Mouse (Mus musculus) spleen, adult 2 months (tissue): ENCODE measurements around the gene Tmem51. TPM values are rescaled to one million over a fixed set of nuclear protein-coding genes. Genes with fewer than 3 reads are reported as not detected.

Experiments used
- DNase-seq, 2 experiments: peaks; one replicate each; pipeline versions ENCODE4 v3.0.0 to v3.0.0-alpha.2; 2012 to 2021; ENCODE audit warnings: low spot score in 2 of 2, low read depth in 1 of 2
- H3K27ac ChIP-seq: fragments of 200-500 bp; 2 replicates; pipeline ENCODE4 v1.5.1; 2012; ENCODE audit warnings: low read length, inconsistent platforms; ENCODE audit not compliant: insufficient read depth
- H3K27me3 ChIP-seq: fragments of 200-500 bp; 2 replicates; pipeline ENCODE4 v1.6.1; 2012; ENCODE audit warnings: mild to moderate bottlenecking, moderate library complexity, low read length, inconsistent platforms; ENCODE audit not compliant: control insufficient read depth, insufficient read depth
- H3K36me3 ChIP-seq: fragments of 200-500 bp; 2 replicates; pipeline ENCODE4 v1.6.1; 2012; ENCODE audit warnings: mild to moderate bottlenecking, low read length, inconsistent platforms; ENCODE audit not compliant: control insufficient read depth, insufficient read depth
- H3K4me1 ChIP-seq: fragments of 200-500 bp; 2 replicates; pipeline ENCODE4 v1.6.1; 2011; ENCODE audit warnings: inconsistent platforms; ENCODE audit not compliant: control insufficient read depth, insufficient read depth, insufficient read length
- H3K4me3 ChIP-seq: fragments of 200-500 bp; 2 replicates; pipeline ENCODE4 v1.5.1; 2011; ENCODE audit warnings: mild to moderate bottlenecking, inconsistent platforms; ENCODE audit not compliant: insufficient read depth, insufficient read length; ENCODE audit errors: extremely low read depth
- CTCF ChIP-seq: fragments of 200-500 bp; IDR thresholded peaks from 2 replicates; pipeline ENCODE4 v1.5.1; 2011; ENCODE audit warnings: mild to moderate bottlenecking, inconsistent platforms; ENCODE audit not compliant: insufficient read depth, insufficient read length, insufficient replicate concordance; ENCODE audit errors: extremely low read depth
- POLR2A ChIP-seq: fragments of 200-500 bp; IDR thresholded peaks from 2 replicates; pipeline ENCODE4 v1.6.1; 2011; ENCODE audit warnings: low read depth, low read length, inconsistent platforms
- WGBS: fragments of 180-500 bp; shearing (Covaris S2); methylation state at CpG from one replicate; pipeline ENCODE4 v1.1.7; 2018; 5-methylcytosine and 5-hydroxymethylcytosine counted together
- polyA plus RNA-seq: library from polyadenylated mRNA; depleted of rRNA; stranded (reverse); fragments of >200 nt; gene quantifications from 2 replicates; pipeline ENCODE4 v1.2.3, GENCODE M21; 2012

The Tmem51 gene
- polyA plus RNA-seq, 1 experiment, result 21.0 TPM

GRCm38 (mm10) chr4:142082703-142083102 is 1.4 kb downstream of the Tmem51 start:
- WGBS, result 80% methylated on average over 4 of the region's 4 CpGs
- Histone ChIP-seq H3K4me1 (peaks cover under 1% of the 10 kb centered on the region), H3K36me3 (no peaks in the 10 kb centered on the region), H3K27me3 (peaks cover 4% of the 10 kb centered on the region; the same call in 1 of the 2 replicates), H3K4me3 (no peak overlapping the region; the same call in 1 of the 2 replicates), H3K27ac (0 out of 2 replicates have a peak overlapping the region, but pooled peaks have one; percentile 19)
- DNase-seq, result no peak
- TF ChIP-seq POLR2A (no peak), CTCF (no peak)

DNA sequence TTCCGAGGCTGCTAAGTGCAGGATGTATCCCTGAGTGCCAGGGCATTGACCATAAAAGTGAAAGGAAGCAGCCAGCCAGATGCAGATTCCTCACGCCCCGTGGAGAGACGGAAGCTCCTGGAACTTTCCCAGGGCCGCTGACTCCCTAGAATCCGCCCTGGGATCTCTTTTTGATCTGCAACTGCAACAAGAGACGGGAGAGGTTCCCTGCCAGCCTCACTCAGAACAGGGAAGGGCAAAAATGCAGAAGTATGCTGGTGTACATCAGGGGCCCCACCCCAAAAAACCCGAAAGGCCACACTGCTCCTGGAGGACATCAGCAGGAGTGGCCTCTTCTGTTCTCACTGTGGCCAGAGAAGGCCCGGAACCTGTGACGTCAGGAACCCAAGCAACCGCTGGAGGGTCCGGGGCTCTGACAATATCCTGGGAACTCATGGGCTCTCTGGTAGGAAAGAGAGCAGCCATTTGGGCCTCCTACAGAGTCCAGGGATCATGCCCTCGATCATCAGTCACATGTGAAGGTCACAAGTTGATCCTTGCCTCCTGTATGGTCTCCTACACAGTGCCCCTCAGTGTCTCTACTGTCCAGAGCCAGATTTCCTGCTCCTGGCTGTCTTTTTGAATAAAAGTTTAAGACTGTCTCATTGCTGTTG is 2.3 kb downstream of the Tmem51 start:
- no peak for DNase-seq
- TF ChIP-seq POLR2A, result no peak
- no peak for TF ChIP-seq CTCF
- peak overlapping the region; percentile 57 for H3K27ac ChIP-seq
- H3K27me3 ChIP-seq, result peaks cover 4% of the 10 kb centered on the region; the same call in 1 of the 2 replicates
- H3K4me1 ChIP-seq, result peaks cover 8% of the 10 kb centered on the region
- H3K4me3 ChIP-seq, result peak overlapping the region; percentile 4
- WGBS, result 38% methylated on average over 13 of the region's 13 CpGs
- no peaks in the 10 kb centered on the region for H3K36me3 ChIP-seq

DNA sequence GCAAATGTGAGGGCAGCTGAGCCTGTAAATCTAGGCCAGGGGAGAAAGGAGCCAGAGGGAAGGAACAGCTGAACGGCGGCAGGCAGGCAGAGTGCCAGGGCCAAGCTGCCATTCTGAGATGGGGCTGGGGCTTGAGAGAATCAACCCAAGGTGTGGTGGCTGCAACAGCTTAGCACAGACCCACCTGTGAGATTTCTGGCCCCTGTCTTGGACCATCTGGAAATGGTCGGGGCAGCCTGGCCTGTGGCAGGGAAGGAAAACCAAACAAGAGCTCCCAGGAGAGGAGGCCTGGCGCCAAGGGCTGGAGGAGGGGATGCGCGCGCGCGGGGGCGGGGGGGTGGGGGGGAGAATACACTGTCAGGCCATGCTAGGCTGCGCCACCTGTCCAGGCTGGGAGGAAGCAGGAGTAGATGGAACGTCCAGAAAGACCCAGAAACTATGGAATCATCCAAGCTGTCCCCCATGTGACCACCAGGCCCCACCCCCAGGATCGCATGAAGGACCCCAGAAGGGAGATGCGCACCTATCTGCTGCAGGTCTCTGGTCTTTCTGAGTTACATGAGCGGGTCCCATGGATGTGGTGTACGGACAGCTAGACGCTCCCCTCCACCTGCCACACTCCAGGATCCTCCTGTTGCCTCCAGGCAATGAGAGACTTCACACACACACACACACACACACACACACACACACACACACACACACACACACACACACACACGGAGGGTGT is 3.0 kb downstream of the Tmem51 start:
- peaks cover 13% of the 10 kb centered on the region for H3K4me1 ChIP-seq
- no peak for DNase-seq
- 69% methylated on average over 18 of the region's 18 CpGs for WGBS
- peaks cover 4% of the 10 kb centered on the region; the same call in 1 of the 2 replicates for H3K27me3 ChIP-seq
- peak overlapping the region; percentile 4; the same call in 1 of the 2 replicates for H3K4me3 ChIP-seq
- H3K36me3 ChIP-seq, result no peaks in the 10 kb centered on the region
- peak overlapping the region; percentile 57 for H3K27ac ChIP-seq
- TF ChIP-seq CTCF (no peak), POLR2A (no peak)

- TF ChIP-seq CTCF (no peak), POLR2A (no peak)
- H3K36me3 ChIP-seq, result no peaks in the 10 kb centered on the region
- DNase-seq, result no peak
- 0 out of 2 replicates have a peak overlapping the region, but pooled peaks have one; percentile 28 for H3K27ac ChIP-seq
- no peak overlapping the region for H3K4me3 ChIP-seq
- H3K4me1 ChIP-seq, result peaks cover 13% of the 10 kb centered on the region
- 79% methylated on average over 4 of the region's 4 CpGs for WGBS
- peaks cover 4% of the 10 kb centered on the region; the same call in 1 of the 2 replicates for H3K27me3 ChIP-seq
Observed at GRCm38 (mm10) chr4:142080487-142080767, 3.7 kb downstream of the Tmem51 start.

GRCm38 (mm10) chr4:142079629-142080486 is 4.2 kb downstream of the Tmem51 start:
- H3K27ac ChIP-seq, result peak overlapping the region; percentile 2; the same call in 1 of the 2 replicates
- H3K27me3 ChIP-seq, result peaks cover 3% of the 10 kb centered on the region; the same call in 1 of the 2 replicates
- no peaks in the 10 kb centered on the region for H3K36me3 ChIP-seq
- no peak overlapping the region for H3K4me3 ChIP-seq
- peaks cover 13% of the 10 kb centered on the region for H3K4me1 ChIP-seq
- DNase-seq, result no peak
- 17% methylated on average over 14 of the region's 14 CpGs for WGBS
- TF ChIP-seq POLR2A (no peak), CTCF (no peak)

DNA sequence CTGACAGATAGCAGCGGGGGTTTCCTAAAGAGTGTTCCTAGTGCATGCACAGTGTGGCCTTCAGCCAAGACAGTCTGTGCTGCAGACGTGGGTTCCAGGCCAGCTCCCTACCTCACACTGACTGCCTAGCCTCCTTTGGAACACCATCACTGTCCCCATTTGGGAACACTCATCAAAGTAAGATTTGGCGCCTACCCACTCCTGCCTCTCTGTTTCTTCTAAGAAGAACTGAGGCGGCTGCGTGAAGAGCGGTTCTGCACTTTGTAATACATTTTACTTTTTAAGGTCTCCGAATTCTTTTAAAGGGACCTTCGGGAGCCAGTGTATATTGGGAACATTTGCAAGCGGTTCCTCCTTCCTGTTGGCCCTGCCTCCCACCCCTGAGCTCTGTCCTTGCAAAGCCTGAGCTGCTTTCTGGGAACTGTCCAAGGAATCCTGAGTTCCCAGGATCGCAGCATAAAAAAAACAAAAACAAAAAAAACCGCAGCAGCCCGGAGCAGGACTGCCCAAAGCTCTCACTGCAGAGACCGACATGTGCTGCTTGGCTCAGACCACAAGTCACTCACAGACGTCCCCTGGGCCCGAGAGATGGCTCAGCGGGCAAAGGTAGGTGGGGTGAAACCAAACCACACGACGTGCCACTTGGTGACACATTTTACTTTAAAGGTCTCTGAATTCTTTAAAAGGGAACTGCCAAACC is 6.4 kb downstream of the Tmem51 start:
- Histone ChIP-seq H3K27ac (peak overlapping the region; percentile 26), H3K4me1 (peaks cover 19% of the 10 kb centered on the region; the same call in 1 of the 2 replicates), H3K4me3 (no peak overlapping the region), H3K27me3 (no peaks in the 10 kb centered on the region), H3K36me3 (no peaks in the 10 kb centered on the region)
- 11% methylated on average over 18 of the region's 18 CpGs for WGBS
- DNase-seq, result peak; percentile 30 to 40
- TF ChIP-seq POLR2A (no peak), CTCF (no peak)
